Mouse (Mus musculus): Measurements from ENCODE around the gene Bend7. TPM values are rescaled to one million over a fixed set of nuclear protein-coding genes. Genes with fewer than 3 reads are reported as not detected.
A peak's percentile ranks its signal among the peaks of the same experiment; 100 is the strongest.

The Bend7 gene
- polyA plus RNA-seq, 1 experiment from 2014 or later = 6.3 TPM

GRCm38 (mm10) chr2:4802395-4803176 is 85.0 kb downstream of the Bend7 start:
- no peaks in the 10 kb centered on the region for H3K9me3 ChIP-seq (ENCODE audit: control insufficient read depth, low read length)
- WGBS = 36% methylated on average over 18 of the region's 18 CpGs
- no peaks in the 10 kb centered on the region for H3K4me1 ChIP-seq (ENCODE audit: control insufficient read depth, insufficient read depth, low read length)
- H3K4me2 ChIP-seq (ENCODE audit: low read depth, low read length) = no peak overlapping the region
- H3K9ac ChIP-seq (ENCODE audit: low read depth, low read length) = no peak overlapping the region
- no peak for ATAC-seq
- no peak overlapping the region for H3K4me3 ChIP-seq (ENCODE audit: low read length)
- no peak overlapping the region for H3K27ac ChIP-seq (ENCODE audit: low read length)
- H3K27me3 ChIP-seq (replicated peaks; ENCODE audit: control insufficient read depth, insufficient read depth, low read length) = no peaks in the 10 kb centered on the region
- H3K36me3 ChIP-seq (ENCODE audit: control insufficient read depth, insufficient read depth, low read length) = no peaks in the 10 kb centered on the region

GRCm38 (mm10) chr2:4816308-4816707 is 98.7 kb downstream of the Bend7 start:
- WGBS = 60% methylated on average over 5 of the region's 5 CpGs
- no peaks in the 10 kb centered on the region for H3K27me3 ChIP-seq (replicated peaks; ENCODE audit: control insufficient read depth, insufficient read depth, low read length)

GRCm38 (mm10) chr2:4817678-4818077 is 100.0 kb downstream of the Bend7 start:
- H3K4me1 ChIP-seq (ENCODE audit: control insufficient read depth, insufficient read depth, low read length) = no peaks in the 10 kb centered on the region
- no peak overlapping the region for H3K4me2 ChIP-seq (ENCODE audit: low read depth, low read length)
- H3K9me3 ChIP-seq (ENCODE audit: control insufficient read depth, low read length) = no peaks in the 10 kb centered on the region
- no peaks in the 10 kb centered on the region for H3K27me3 ChIP-seq (replicated peaks; ENCODE audit: control insufficient read depth, insufficient read depth, low read length)
- ATAC-seq = no peak
- no peak overlapping the region for H3K9ac ChIP-seq (ENCODE audit: low read depth, low read length)
- H3K4me3 ChIP-seq (ENCODE audit: low read length) = no peak overlapping the region
- H3K27ac ChIP-seq (ENCODE audit: low read length) = no peak overlapping the region
- H3K36me3 ChIP-seq (ENCODE audit: control insufficient read depth, insufficient read depth, low read length) = no peaks in the 10 kb centered on the region
- WGBS = 9% methylated on average over 10 of the region's 10 CpGs

More at GRCm38 (mm10) chr2:4816308-4816707, 98.7 kb downstream of the Bend7 start:
- Histone ChIP-seq H3K9ac (ENCODE audit: low read depth, low read length) (no peak overlapping the region), H3K36me3 (ENCODE audit: control insufficient read depth, insufficient read depth, low read length) (no peaks in the 10 kb centered on the region), H3K27ac (ENCODE audit: low read length) (no peak overlapping the region), H3K4me1 (ENCODE audit: control insufficient read depth, insufficient read depth, low read length) (no peaks in the 10 kb centered on the region), H3K4me3 (ENCODE audit: low read length) (no peak overlapping the region), H3K4me2 (ENCODE audit: low read depth, low read length) (no peak overlapping the region), H3K9me3 (ENCODE audit: control insufficient read depth, low read length) (no peaks in the 10 kb centered on the region)
- ATAC-seq = no peak

- H3K4me2 ChIP-seq (ENCODE audit: low read depth, low read length) = no peak overlapping the region
- WGBS = 73% methylated on average over 3 of the region's 3 CpGs
- H3K9ac ChIP-seq (ENCODE audit: low read depth, low read length) = no peak overlapping the region
- no peak for ATAC-seq
- no peaks in the 10 kb centered on the region for H3K36me3 ChIP-seq (ENCODE audit: control insufficient read depth, insufficient read depth, low read length)
- no peaks in the 10 kb centered on the region for H3K4me1 ChIP-seq (ENCODE audit: control insufficient read depth, insufficient read depth, low read length)
- no peak overlapping the region for H3K4me3 ChIP-seq (ENCODE audit: low read length)
- no peaks in the 10 kb centered on the region for H3K27me3 ChIP-seq (replicated peaks; ENCODE audit: control insufficient read depth, insufficient read depth, low read length)
- H3K9me3 ChIP-seq (ENCODE audit: control insufficient read depth, low read length) = no peaks in the 10 kb centered on the region
- H3K27ac ChIP-seq (ENCODE audit: low read length) = no peak overlapping the region
Measured at GRCm38 (mm10) chr2:4820230-4820629, 102.6 kb downstream of the Bend7 start.

- peak; percentile 54; the same call in 1 of the 2 replicates for ATAC-seq
- no peaks in the 10 kb centered on the region for H3K27me3 ChIP-seq (replicated peaks; ENCODE audit: control insufficient read depth, insufficient read depth, low read length)
- no peak overlapping the region for H3K4me2 ChIP-seq (ENCODE audit: low read depth, low read length)
- H3K27ac ChIP-seq (ENCODE audit: low read length) = no peak overlapping the region
- no peaks in the 10 kb centered on the region for H3K9me3 ChIP-seq (ENCODE audit: control insufficient read depth, low read length)
- no peak overlapping the region for H3K4me3 ChIP-seq (ENCODE audit: low read length)
- H3K9ac ChIP-seq (ENCODE audit: low read depth, low read length) = no peak overlapping the region
- WGBS = 53% methylated on average over 9 of the region's 9 CpGs
- H3K36me3 ChIP-seq (ENCODE audit: control insufficient read depth, insufficient read depth, low read length) = no peaks in the 10 kb centered on the region
- peaks cover 9% of the 10 kb centered on the region; the same call in 1 of the 2 replicates for H3K4me1 ChIP-seq (ENCODE audit: control insufficient read depth, insufficient read depth, low read length)
Measured at GRCm38 (mm10) chr2:4824067-4824466, 106.4 kb downstream of the Bend7 start.

- Histone ChIP-seq H3K27ac (ENCODE audit: low read length) (no peak overlapping the region), H3K4me3 (ENCODE audit: low read length) (no peak overlapping the region), H3K4me1 (ENCODE audit: control insufficient read depth, insufficient read depth, low read length) (peaks cover 19% of the 10 kb centered on the region), H3K27me3 (replicated peaks; ENCODE audit: control insufficient read depth, insufficient read depth, low read length) (no peaks in the 10 kb centered on the region), H3K9me3 (ENCODE audit: control insufficient read depth, low read length) (no peaks in the 10 kb centered on the region), H3K36me3 (ENCODE audit: control insufficient read depth, insufficient read depth, low read length) (no peaks in the 10 kb centered on the region), H3K4me2 (ENCODE audit: low read depth, low read length) (no peak overlapping the region), H3K9ac (ENCODE audit: low read depth, low read length) (no peak overlapping the region)
- no peak for ATAC-seq
- WGBS = 68% methylated on average over 5 of the region's 5 CpGs
Measured at GRCm38 (mm10) chr2:4828032-4828431, 110.4 kb downstream of the Bend7 start.

GRCm38 (mm10) chr2:4828446-4828997 is 110.9 kb downstream of the Bend7 start:
- 80% methylated on average over 6 of the region's 6 CpGs for WGBS
- Histone ChIP-seq H3K27ac (ENCODE audit: low read length) (peak overlapping the region; percentile 35; the same call in 1 of the 2 replicates), H3K4me2 (ENCODE audit: low read depth, low read length) (no peak overlapping the region; the same call in 1 of the 2 replicates), H3K4me1 (ENCODE audit: control insufficient read depth, insufficient read depth, low read length) (peaks cover 19% of the 10 kb centered on the region), H3K9ac (ENCODE audit: low read depth, low read length) (no peak overlapping the region), H3K4me3 (ENCODE audit: low read length) (no peak overlapping the region), H3K36me3 (ENCODE audit: control insufficient read depth, insufficient read depth, low read length) (no peaks in the 10 kb centered on the region), H3K27me3 (replicated peaks; ENCODE audit: control insufficient read depth, insufficient read depth, low read length) (no peaks in the 10 kb centered on the region), H3K9me3 (ENCODE audit: control insufficient read depth, low read length) (no peaks in the 10 kb centered on the region)
- ATAC-seq = peak; percentile 70

- H3K9me3 ChIP-seq (ENCODE audit: control insufficient read depth, low read length) = no peaks in the 10 kb centered on the region
- no peak overlapping the region for H3K4me3 ChIP-seq (ENCODE audit: low read length)
- H3K27me3 ChIP-seq (replicated peaks; ENCODE audit: control insufficient read depth, insufficient read depth, low read length) = no peaks in the 10 kb centered on the region
- no peak overlapping the region for H3K9ac ChIP-seq (ENCODE audit: low read depth, low read length)
- H3K27ac ChIP-seq (ENCODE audit: low read length) = peak overlapping the region; percentile 35; the same call in 1 of the 2 replicates
- peaks cover 19% of the 10 kb centered on the region for H3K4me1 ChIP-seq (ENCODE audit: control insufficient read depth, insufficient read depth, low read length)
- H3K4me2 ChIP-seq (ENCODE audit: low read depth, low read length) = no peak overlapping the region
- H3K36me3 ChIP-seq (ENCODE audit: control insufficient read depth, insufficient read depth, low read length) = no peaks in the 10 kb centered on the region
- ATAC-seq = peak; percentile 18
- WGBS = 83% methylated on average over 4 of the region's 4 CpGs
Measured at GRCm38 (mm10) chr2:4829007-4829406, 111.4 kb downstream of the Bend7 start.

GRCm38 (mm10) chr2:4829489-4830065 is 111.9 kb downstream of the Bend7 start:
- Histone ChIP-seq H3K4me1 (ENCODE audit: control insufficient read depth, insufficient read depth, low read length) (peaks cover 19% of the 10 kb centered on the region), H3K27ac (ENCODE audit: low read length) (no peak overlapping the region), H3K36me3 (ENCODE audit: control insufficient read depth, insufficient read depth, low read length) (no peaks in the 10 kb centered on the region), H3K27me3 (replicated peaks; ENCODE audit: control insufficient read depth, insufficient read depth, low read length) (no peaks in the 10 kb centered on the region), H3K9me3 (ENCODE audit: control insufficient read depth, low read length) (no peaks in the 10 kb centered on the region), H3K9ac (ENCODE audit: low read depth, low read length) (0 out of 2 replicates have a peak overlapping the region, but pooled peaks have one; percentile 19), H3K4me3 (ENCODE audit: low read length) (no peak overlapping the region), H3K4me2 (ENCODE audit: low read depth, low read length) (peak overlapping the region; percentile 27; the same call in 1 of the 2 replicates)
- WGBS = 69% methylated on average over 6 of the region's 6 CpGs
- peak; percentile 32; the same call in 1 of the 2 replicates for ATAC-seq

All from intestine, embryonic 16.5 days (tissue).